ENCODE assay signal across 9 mouse cellular contexts in genomic region chr10:97035371-97035786, GRCm38 (mm10).
DNase-seq lines count a peak whose midpoint lies in the region; ATAC-seq and TF ChIP-seq lines count a peak whose summit lies in the region.
"Had no signal": no experiment of that assay in that cellular context is flagged by ENCODE, and none has a peak within 500 bp of the region (broad histone marks: within the 10 kb centered on the region; RNA-seq: fewer than 3 reads in every experiment).

No protein-coding gene starts in this region.

- no peaks in the 10 kb centered on the region for H3K36me3 ChIP-seq in liver, postnatal 0 days (replicated peaks; ENCODE audit: insufficient read depth, low read length)
- H3K36me3 ChIP-seq: embryonic facial prominence, embryonic 15.5 days; liver, embryonic 13.5 days had no signal

- 64% methylated on average over 12 of the region's 12 CpGs for WGBS in liver, postnatal 0 days (ENCODE audit: insufficient replicate concordance)

- DNase-seq in layer of hippocampus, adult 11-12 months (ENCODE audit: low spot score) = peak; percentile 4
- DNase-seq in layer of hippocampus, adult 2 months (ENCODE audit: low spot score in 2 of 2) = no peak
- peak; percentile 59 for DNase-seq in brain, adult 2 months (ENCODE audit: low read depth, low spot score)
- DNase-seq in cerebellum, adult 8-10 months = peak; percentile 52
- DNase-seq in heart, postnatal 4 days = peak; percentile 50
- DNase-seq in kidney, postnatal 14 days = no peak
- DNase-seq in liver, postnatal 0 days = no peak
- DNase-seq: liver, embryonic 13.5 days had no signal

- no peaks in the 10 kb centered on the region for H3K27me3 ChIP-seq in liver, postnatal 0 days (ENCODE audit: insufficient read depth, low read length)
- H3K27me3 ChIP-seq: embryonic facial prominence, embryonic 15.5 days; liver, embryonic 13.5 days had no signal

- H3K9ac ChIP-seq in liver, postnatal 0 days (replicated peaks) = no peak overlapping the region
- H3K9ac ChIP-seq: embryonic facial prominence, embryonic 15.5 days; liver, embryonic 13.5 days had no signal

- H3K9me3 ChIP-seq in liver, postnatal 0 days (ENCODE audit: low read length) = no peaks in the 10 kb centered on the region
- H3K9me3 ChIP-seq: embryonic facial prominence, embryonic 15.5 days; liver, embryonic 13.5 days had no signal

- ATAC-seq in liver, postnatal 0 days = no peak

- H3K4me2 ChIP-seq in liver, postnatal 0 days (ENCODE audit: low read depth, low read length) = no peak overlapping the region
- H3K4me2 ChIP-seq: embryonic facial prominence, embryonic 15.5 days; liver, embryonic 13.5 days had no signal

- no peak for TF ChIP-seq CTCF in layer of hippocampus, adult 2 months (conservative IDR thresholded peaks at IDR 0.05)
- TF ChIP-seq CTCF in liver, postnatal 0 days (IDR thresholded peaks at IDR 0.05; ENCODE audit: low read depth) = no peak

- no peak overlapping the region for H3K4me3 ChIP-seq in layer of hippocampus, adult 2 months
- H3K4me3 ChIP-seq in liver, postnatal 0 days (ENCODE audit: low read depth, low read length) = no peak overlapping the region
- H3K4me3 ChIP-seq: embryonic facial prominence, embryonic 15.5 days; liver, embryonic 13.5 days had no signal

- H3K27ac ChIP-seq in layer of hippocampus, adult 2 months = no peak overlapping the region
- H3K27ac ChIP-seq in liver, postnatal 0 days (ENCODE audit: low read depth) = no peak overlapping the region
- H3K27ac ChIP-seq: embryonic facial prominence, embryonic 15.5 days; liver, embryonic 13.5 days had no signal

- no peak for TF ChIP-seq EP300 in liver, postnatal 0 days (IDR thresholded peaks at IDR 0.05; ENCODE audit: low read depth)

- H3K4me1 ChIP-seq in liver, postnatal 0 days (ENCODE audit: insufficient read depth) = no peaks in the 10 kb centered on the region
- H3K4me1 ChIP-seq: embryonic facial prominence, embryonic 15.5 days; liver, embryonic 13.5 days had no signal

Comparison
In these comparisons a context has a peak if more than half of its experiments do, and no peak if none do; other contexts are left out.
1. DNase-seq: peak in layer of hippocampus, adult 11-12 months (single experiment), brain, adult 2 months (single experiment), cerebellum, adult 8-10 months (single experiment) and heart, postnatal 4 days (single experiment); none in layer of hippocampus, adult 2 months (0 of 2), kidney, postnatal 14 days (single experiment) and liver, postnatal 0 days (single experiment).